Mouse (Mus musculus): ENCODE results near the gene Clcc1.
A peak's percentile ranks its signal among the peaks of the same experiment; 100 is the strongest.

The Clcc1 gene

GRCm38 (mm10) chr3:108701256-108701655 is 47.5 kb downstream of the Clcc1 start:
- no peak for DNase-seq (ENCODE audit: low read depth, low spot score)

GRCm38 (mm10) chr3:108702789-108703188 is 49.1 kb downstream of the Clcc1 start:
- DNase-seq (ENCODE audit: low read depth, low spot score) = no peak

GRCm38 (mm10) chr3:108711296-108711695 is 57.6 kb downstream of the Clcc1 start:
- DNase-seq (ENCODE audit: low read depth, low spot score) = no peak

- DNase-seq (ENCODE audit: low read depth, low spot score) = no peak
Measured at GRCm38 (mm10) chr3:108713065-108713675, 59.5 kb downstream of the Clcc1 start.

- DNase-seq (ENCODE audit: low read depth, low spot score) = no peak
Measured at GRCm38 (mm10) chr3:108714837-108715236, 61.1 kb downstream of the Clcc1 start.

- DNase-seq (ENCODE audit: low read depth, low spot score) = no peak
Measured at GRCm38 (mm10) chr3:108717896-108718502, 64.3 kb downstream of the Clcc1 start.

- DNase-seq (ENCODE audit: low read depth, low spot score) = no peak
Measured at GRCm38 (mm10) chr3:108719357-108719756, 65.6 kb downstream of the Clcc1 start.

- no peak for DNase-seq (ENCODE audit: low read depth, low spot score)
Measured at GRCm38 (mm10) chr3:108719761-108720160, 66.0 kb downstream of the Clcc1 start.

GRCm38 (mm10) chr3:108721076-108721991 is 67.6 kb downstream of the Clcc1 start:
- DNase-seq (ENCODE audit: low read depth, low spot score) = peak; percentile 67

- DNase-seq (ENCODE audit: low read depth, low spot score) = peak; percentile 99
Measured at GRCm38 (mm10) chr3:108722036-108722872, 68.5 kb downstream of the Clcc1 start, which contains the start of gene Gpsm2. TSS of gene Gpsm2 (minus strand) at chr3:108722309.

- no peak for DNase-seq (ENCODE audit: low read depth, low spot score)
Measured at GRCm38 (mm10) chr3:108726413-108726812, 72.7 kb downstream of the Clcc1 start.

- no peak for DNase-seq (ENCODE audit: low read depth, low spot score)
Measured at GRCm38 (mm10) chr3:108727344-108727743, 73.6 kb downstream of the Clcc1 start.

GRCm38 (mm10) chr3:108727776-108728175 is 74.1 kb downstream of the Clcc1 start:
- no peak for DNase-seq (ENCODE audit: low read depth, low spot score)

Data from mesoderm, embryonic 11.5 days (tissue).